Mouse (Mus musculus) G1E (cell line): Measurements from ENCODE around the gene Tspan9. TPM values are rescaled to one million over a fixed set of nuclear protein-coding genes. Genes with fewer than 3 reads are reported as not detected.

Source experiments
- ATAC-seq: 2 replicates; pipeline ENCODE4 v1.8.0; 2016; ENCODE audit warnings: mild to moderate bottlenecking; ENCODE audit not compliant: insufficient number of reproducible peaks, poor library complexity, low FRiP score, severe bottlenecking; ENCODE audit errors: extremely low read depth
- DNase-seq: peaks from one replicate; pipeline ENCODE4 v3.0.0; 2012; ENCODE audit warnings: low spot score
- H3K27me3 ChIP-seq: 2 replicates; pipeline ENCODE4 v1.6.1; 2012; ENCODE audit warnings: mild to moderate bottlenecking, low read length, inconsistent platforms; ENCODE audit not compliant: insufficient read depth
- H3K36me3 ChIP-seq: replicated peaks from 2 replicates; pipeline ENCODE3; 2012; ENCODE audit warnings: mild to moderate bottlenecking, inconsistent platforms
- H3K4me1 ChIP-seq: 2 replicates; pipeline ENCODE4 v1.6.1; 2012; ENCODE audit warnings: low read depth, low read length, inconsistent platforms, mixed read lengths; ENCODE audit not compliant: insufficient read depth
- H3K4me3 ChIP-seq: 2 replicates; pipeline ENCODE4 v1.5.1; 2012; ENCODE audit warnings: low read depth, mild to moderate bottlenecking, inconsistent platforms, low read length, moderate library complexity, mixed read lengths
- H3K9me3 ChIP-seq: replicated peaks from 2 replicates; pipeline ENCODE4 v1.6.1; 2012; ENCODE audit warnings: inconsistent platforms
- CTCF ChIP-seq: IDR thresholded peaks from 2 replicates; pipeline ENCODE4 v1.5.1; 2012; ENCODE audit warnings: low read depth, low read length, inconsistent platforms, mixed read lengths
- GATA1 ChIP-seq: IDR thresholded peaks from 2 replicates; pipeline ENCODE4 v1.6.1; 2012; ENCODE audit warnings: borderline replicate concordance, low read length, inconsistent platforms, mixed read lengths
- GATA2 ChIP-seq: IDR thresholded peaks from 2 replicates; pipeline ENCODE4 v1.6.1; 2012; ENCODE audit warnings: low read depth, low read length, inconsistent platforms, borderline replicate concordance
- POLR2AphosphoS5 ChIP-seq: IDR thresholded peaks from 2 replicates; pipeline ENCODE4 v1.6.1; 2012; ENCODE audit warnings: low read depth, low read length, inconsistent platforms; ENCODE audit not compliant: insufficient replicate concordance
- TAL1 ChIP-seq: conservative IDR thresholded peaks from 2 replicates; pipeline ENCODE4 v1.6.1; 2012; ENCODE audit warnings: low read depth, low read length, inconsistent platforms, mixed read lengths
- polyA plus RNA-seq: library from polyadenylated mRNA; stranded (reverse); fragments of >175 nt; gene quantifications from 2 replicates; pipeline ENCODE4 v1.2.3, GENCODE M21; 2012
- total RNA-seq, 2 experiments: library from RNA; stranded (forward) in 1 of 2; stranded (reverse) in 1 of 2; fragments of 200-1000 nt in 1 of 2; fragments of >200 nt in 1 of 2; fragmentation: Nextera tagmentation in 1 of 2; gene quantifications; 2 replicates each; pipeline ENCODE4 v1.2.3; 2014 to 2017

Gene Tspan9
- total and polyA plus RNA-seq, 3 experiments: 0.16 TPM; not detected in 2

- H3K4me3 ChIP-seq: no peak overlapping the region
- peaks cover 92% of the 10 kb centered on the region for H3K9me3 ChIP-seq
- H3K4me1 ChIP-seq: no peaks in the 10 kb centered on the region
- DNase-seq (no peak), ATAC-seq (no peak)
- TF ChIP-seq TAL1 (no peak), CTCF (no peak), GATA1 (no peak), POLR2AphosphoS5 (no peak), GATA2 (no peak)
- no peaks in the 10 kb centered on the region for H3K27me3 ChIP-seq
- H3K36me3 ChIP-seq: no peaks in the 10 kb centered on the region
These were observed 79.9 kb downstream of the Tspan9 start for GRCm38 (mm10) chr6:128063501-128063900.

- Histone ChIP-seq H3K4me3 (no peak overlapping the region), H3K36me3 (no peaks in the 10 kb centered on the region), H3K4me1 (no peaks in the 10 kb centered on the region), H3K27me3 (no peaks in the 10 kb centered on the region), H3K9me3 (peaks cover 92% of the 10 kb centered on the region)
- ATAC-seq (no peak), DNase-seq (no peak)
- no peak for TF ChIP-seq GATA1
- no peak for TF ChIP-seq TAL1
- no peak for TF ChIP-seq GATA2
- no peak for TF ChIP-seq CTCF
- TF ChIP-seq POLR2AphosphoS5: no peak
These were observed 80.6 kb downstream of the Tspan9 start for GRCm38 (mm10) chr6:128062784-128063183.

- TF ChIP-seq GATA1 (no peak), POLR2AphosphoS5 (no peak), GATA2 (no peak), CTCF (no peak), TAL1 (no peak)
- H3K27me3 ChIP-seq: no peaks in the 10 kb centered on the region
These were observed 81.2 kb downstream of the Tspan9 start for GRCm38 (mm10) chr6:128062216-128062615.

GRCm38 (mm10) chr6:128061342-128061741, 82.1 kb downstream of the Tspan9 start:
- Histone ChIP-seq H3K4me3 (no peak overlapping the region), H3K4me1 (no peaks in the 10 kb centered on the region), H3K36me3 (no peaks in the 10 kb centered on the region), H3K9me3 (peaks cover 90% of the 10 kb centered on the region), H3K27me3 (no peaks in the 10 kb centered on the region)
- TF ChIP-seq GATA2 (no peak), POLR2AphosphoS5 (no peak), TAL1 (no peak), CTCF (no peak), GATA1 (no peak)
- no peak for DNase-seq
- ATAC-seq: no peak

More at GRCm38 (mm10) chr6:128062216-128062615, 81.2 kb downstream of the Tspan9 start:
- no peak for DNase-seq
- ATAC-seq: no peak
- H3K9me3 ChIP-seq: peaks cover 91% of the 10 kb centered on the region
- no peaks in the 10 kb centered on the region for H3K36me3 ChIP-seq
- H3K4me1 ChIP-seq: no peaks in the 10 kb centered on the region
- H3K4me3 ChIP-seq: no peak overlapping the region

- H3K27me3 ChIP-seq: no peaks in the 10 kb centered on the region
- H3K4me1 ChIP-seq: no peaks in the 10 kb centered on the region
- ATAC-seq: no peak
These were observed 84.8 kb downstream of the Tspan9 start for GRCm38 (mm10) chr6:128058570-128058969.

GRCm38 (mm10) chr6:128058157-128058556, 85.2 kb downstream of the Tspan9 start:
- Histone ChIP-seq H3K4me1 (no peaks in the 10 kb centered on the region), H3K27me3 (no peaks in the 10 kb centered on the region), H3K36me3 (no peaks in the 10 kb centered on the region), H3K9me3 (peaks cover 91% of the 10 kb centered on the region), H3K4me3 (no peak overlapping the region)
- DNase-seq: no peak
- ATAC-seq: no peak
- no peak for TF ChIP-seq POLR2AphosphoS5
- TF ChIP-seq GATA1: no peak
- TF ChIP-seq GATA2: no peak
- TF ChIP-seq CTCF: no peak
- no peak for TF ChIP-seq TAL1

More at GRCm38 (mm10) chr6:128058570-128058969, 84.8 kb downstream of the Tspan9 start:
- no peak for DNase-seq
- H3K9me3 ChIP-seq: peaks cover 91% of the 10 kb centered on the region
- no peak overlapping the region; the same call in 1 of the 2 replicates for H3K4me3 ChIP-seq
- no peak for TF ChIP-seq GATA2
- no peak for TF ChIP-seq POLR2AphosphoS5
- TF ChIP-seq CTCF: no peak
- no peaks in the 10 kb centered on the region for H3K36me3 ChIP-seq
